Mouse (Mus musculus) retina, postnatal 7 days (tissue): ENCODE results near the gene Gm49336.

Source experiments
- DNase-seq: peaks from one replicate; pipeline ENCODE4 v3.0.0-alpha.2; 2012; ENCODE audit warnings: low read depth, low spot score

Gene Gm49336

DNA sequence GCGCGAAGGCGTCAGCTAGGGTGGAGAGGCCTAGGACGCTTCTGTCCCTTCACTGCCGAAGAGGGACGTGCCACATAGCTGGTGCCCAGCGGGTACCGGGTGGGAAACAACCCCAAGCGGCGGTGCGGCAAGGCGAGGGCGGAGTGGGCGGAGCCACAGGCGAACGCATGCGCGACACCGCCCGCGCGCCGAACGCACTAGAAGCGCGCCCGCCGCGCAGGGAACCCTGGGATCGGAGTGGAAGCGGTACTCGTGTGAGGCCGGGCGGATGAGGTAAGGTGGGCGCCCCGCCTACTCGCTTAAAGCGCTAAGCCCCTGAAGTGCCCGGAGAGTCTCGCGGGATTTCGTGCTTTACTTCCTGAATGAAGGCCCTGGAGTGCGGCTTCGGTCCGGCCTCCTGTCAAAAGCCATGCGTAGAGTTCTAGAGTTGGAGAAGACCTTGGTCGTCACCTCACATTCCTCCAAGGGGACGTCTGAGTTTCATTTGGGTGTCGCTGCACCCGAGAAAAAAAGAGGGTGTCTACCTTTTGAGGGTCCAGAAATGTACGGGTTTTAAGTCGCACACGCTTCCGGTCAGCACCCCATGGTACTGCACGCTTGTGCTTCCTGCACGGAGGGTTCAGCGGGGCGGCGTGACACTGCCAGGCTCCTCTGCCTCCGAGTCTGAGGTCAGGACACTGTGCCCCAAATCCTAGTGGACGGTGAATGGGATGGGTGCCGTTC lies at the start of gene Gm49336, which contains the start of gene Nupl1:
Gene Gm49336 (minus strand): TSS at position 227 of the 723 bp plus-strand sequence.
Gene Nupl1 (minus strand): TSS at position 151 of the 723 bp plus-strand sequence.
- peak; percentile 99 for DNase-seq

DNA sequence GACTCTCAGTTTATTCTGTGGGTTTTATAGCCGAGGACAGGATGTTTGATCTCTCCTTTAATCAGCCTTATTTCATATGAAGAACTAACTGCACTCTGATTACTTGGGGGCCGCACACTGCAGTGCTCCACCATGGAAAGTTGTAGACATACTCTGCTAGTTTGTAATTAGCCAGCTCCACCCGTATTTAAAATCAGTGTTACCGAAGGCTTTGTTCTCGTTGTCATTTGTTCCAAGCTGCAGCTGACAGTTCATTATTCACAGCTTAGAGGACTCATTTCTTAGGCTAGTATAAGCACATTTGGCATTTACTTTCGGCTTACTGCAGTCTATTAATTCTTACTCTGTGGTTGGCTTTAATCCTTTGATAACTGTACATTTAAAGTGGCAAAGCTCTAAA lies 49.7 kb upstream of the Gm49336 start:
- DNase-seq, result no peak

DNA sequence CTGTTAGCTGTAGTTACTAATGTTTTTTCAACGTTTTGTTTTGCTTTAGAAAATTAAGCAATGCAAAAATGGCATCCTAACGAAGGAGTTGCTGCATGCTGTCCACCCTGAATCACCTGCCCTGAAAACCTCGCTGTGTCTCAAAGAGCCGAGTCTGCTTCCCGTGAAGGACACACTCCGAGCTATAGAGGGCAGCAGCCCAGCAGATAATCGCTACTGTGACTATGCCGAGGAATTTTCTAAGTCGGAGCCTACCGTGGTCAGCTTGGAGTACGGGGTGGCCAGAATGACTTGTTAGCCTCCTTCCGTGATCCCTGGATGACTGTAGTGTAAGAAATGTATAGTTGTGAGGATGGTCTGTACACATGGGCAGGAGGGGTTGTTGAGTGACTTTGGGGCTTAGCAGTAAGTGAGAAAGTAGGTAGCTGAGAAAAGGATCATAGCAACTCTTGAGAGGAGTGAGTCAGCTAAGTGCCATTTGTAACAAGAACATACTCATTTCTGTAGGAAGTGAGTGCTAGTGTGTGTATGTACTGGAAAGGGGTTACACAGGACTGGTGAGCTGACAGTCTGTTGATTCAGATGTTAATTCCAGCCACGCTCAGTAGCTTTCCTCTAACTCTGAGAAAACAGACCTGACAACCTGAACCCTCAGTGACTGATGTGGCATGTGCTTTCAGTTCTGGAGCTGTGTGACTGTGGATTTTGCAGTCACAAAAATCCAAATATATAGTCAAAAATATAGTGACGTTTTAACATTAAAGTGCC lies 49.1 kb upstream of the Gm49336 start:
- peak; percentile 36 for DNase-seq

DNA sequence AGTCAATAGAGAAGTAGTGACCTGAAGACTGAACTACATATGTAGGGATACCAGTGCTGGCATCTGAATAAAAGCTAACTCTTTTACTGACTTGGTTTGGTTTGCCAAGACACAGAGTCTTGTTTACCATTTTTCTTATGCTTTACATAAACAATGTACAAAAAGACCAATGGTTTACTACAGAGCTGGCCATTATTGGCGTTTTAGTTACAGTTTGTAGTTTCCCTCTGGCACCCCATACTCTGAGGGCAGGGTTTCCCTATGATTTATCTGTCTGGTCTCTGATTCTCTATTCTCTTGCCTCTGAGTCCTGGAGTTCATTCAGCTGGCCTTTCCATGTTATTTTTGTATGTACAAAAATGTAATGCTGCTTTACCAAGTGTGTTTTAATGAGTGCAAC lies 44.2 kb upstream of the Gm49336 start:
- DNase-seq, result no peak

DNA sequence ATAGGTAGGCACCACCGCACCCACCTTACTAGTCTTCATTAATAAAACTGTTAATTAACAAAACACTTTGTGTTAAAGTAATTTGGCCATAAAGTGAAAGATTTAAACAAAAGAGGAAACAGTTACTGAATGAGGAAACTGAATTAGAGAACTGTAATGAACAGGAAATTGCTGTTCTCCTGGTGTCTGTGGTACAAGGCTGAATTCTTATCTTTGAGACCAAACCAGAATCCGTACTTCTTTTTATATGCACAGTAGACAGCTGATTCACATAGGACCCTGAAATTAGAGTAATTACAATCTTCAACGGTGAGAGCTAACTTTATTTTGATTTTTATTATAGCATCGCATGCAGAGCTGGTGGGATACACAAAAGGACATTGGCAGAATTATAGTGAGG lies 39.1 kb upstream of the Gm49336 start:
- no peak for DNase-seq

DNA sequence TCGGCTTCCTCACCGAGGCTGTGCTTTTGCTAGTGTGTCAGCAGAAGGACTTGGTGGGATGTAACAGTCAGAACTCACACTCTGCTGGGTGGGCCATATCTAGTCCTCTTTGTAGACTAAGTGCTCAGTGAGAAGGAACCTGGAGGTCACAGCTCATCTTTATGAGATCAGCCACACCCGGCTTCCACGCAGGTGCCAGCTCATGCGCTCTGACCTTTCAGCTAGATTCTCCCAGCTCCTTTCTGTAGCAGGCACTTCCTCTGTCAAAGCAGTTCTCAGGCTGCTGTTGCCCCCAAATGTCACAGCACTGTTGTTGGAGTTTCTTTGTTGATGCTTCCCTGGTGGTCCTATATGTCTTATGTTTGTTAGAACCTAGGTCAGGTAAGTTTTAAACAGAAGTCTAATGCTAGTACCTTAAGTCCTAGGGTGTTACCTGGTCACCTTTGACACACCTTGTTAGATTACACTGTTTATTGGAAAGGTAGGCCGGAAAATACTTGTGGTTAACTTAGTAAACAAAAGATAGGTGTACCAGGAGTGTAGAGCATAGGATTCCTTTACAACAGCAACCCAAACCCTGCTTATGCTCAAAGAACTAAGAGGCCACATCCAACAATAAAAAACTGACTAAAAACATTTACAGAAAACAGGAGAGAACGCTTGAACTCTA lies 35.0 kb upstream of the Gm49336 start:
- DNase-seq, result no peak

DNA sequence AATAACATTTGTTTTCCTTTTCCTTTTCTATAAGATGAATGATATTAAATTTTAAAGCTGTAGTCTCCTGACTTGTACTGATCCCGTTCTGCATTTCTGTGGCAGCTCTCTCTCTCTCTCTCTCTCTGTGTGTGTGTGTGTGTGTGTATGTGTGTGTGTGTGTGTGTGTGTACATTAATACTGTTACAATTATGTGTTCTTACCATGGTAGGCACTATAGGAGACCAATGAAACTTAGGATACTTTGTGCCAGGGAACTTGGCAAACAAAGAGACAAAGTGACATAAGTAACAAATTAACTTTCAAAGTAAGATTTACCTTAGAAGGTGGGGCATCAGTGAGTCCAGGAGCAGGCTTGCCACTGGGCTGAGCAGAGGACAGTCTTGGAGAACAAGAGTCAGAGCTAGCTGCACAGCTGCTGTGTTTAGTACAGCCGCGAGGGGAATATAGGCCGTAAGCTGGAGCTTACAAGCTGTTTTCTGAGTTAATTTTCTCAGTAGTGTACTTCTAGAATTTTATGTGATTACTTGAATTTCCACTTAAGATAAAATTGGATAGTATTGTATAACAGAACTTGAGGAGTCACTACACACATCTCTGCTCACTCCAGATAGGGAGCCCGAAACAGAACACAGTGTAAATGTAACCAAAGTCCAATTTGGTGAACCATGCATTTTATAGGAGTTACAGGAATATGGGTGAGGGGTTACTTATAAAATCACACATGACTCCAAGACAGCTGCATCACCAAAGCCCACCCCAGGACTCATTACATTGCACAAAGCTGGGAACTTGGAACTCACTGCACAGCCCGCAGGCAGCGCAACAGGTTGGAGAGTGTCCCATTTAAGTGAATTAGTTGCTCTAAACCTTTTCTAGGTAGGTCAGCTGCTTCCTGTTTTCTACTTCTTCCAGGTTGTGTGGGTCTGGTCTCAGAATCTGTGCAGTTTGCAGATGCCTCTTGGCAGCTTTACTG lies 24.3 kb upstream of the Gm49336 start:
- no peak for DNase-seq

DNA sequence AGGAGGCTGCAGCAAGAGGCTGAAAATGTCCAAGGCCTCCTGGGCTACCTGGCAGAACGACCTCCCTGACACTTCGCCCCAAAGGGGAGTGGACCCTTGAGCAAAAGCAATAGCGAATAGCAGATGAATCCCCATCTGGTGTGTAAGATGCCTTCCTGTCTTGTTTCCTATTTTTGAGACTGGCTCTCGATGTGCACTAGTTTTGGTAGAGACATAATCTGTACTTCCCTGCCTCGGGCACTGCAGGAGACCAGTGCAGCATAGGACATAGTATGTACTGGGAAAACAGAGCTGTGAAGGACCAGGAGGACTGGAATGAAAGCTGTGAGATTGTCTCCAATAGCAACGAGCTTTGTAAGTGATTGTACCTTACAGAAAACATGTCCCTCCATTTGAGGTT lies 22.0 kb upstream of the Gm49336 start:
- DNase-seq, result no peak

DNA sequence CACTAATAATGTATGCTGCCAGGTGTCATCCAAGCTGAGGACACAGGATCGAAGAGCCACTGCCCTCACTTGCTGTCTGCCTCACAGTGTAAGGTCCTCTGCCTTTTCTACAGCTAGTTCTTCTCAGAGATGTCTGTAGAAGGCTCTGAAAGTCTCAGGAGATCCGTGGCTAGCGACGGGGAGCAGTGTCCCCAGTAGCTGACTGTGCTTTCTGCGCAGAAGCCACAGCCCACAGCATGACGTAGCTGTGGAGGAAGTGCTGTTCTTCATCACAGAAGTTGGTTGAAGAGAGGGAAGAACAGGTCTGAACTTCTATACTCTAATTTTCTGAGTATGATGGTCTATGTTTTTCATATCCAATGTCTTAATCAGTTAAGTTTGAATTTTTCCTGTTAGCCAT lies 18.0 kb upstream of the Gm49336 start:
- no peak for DNase-seq

DNA sequence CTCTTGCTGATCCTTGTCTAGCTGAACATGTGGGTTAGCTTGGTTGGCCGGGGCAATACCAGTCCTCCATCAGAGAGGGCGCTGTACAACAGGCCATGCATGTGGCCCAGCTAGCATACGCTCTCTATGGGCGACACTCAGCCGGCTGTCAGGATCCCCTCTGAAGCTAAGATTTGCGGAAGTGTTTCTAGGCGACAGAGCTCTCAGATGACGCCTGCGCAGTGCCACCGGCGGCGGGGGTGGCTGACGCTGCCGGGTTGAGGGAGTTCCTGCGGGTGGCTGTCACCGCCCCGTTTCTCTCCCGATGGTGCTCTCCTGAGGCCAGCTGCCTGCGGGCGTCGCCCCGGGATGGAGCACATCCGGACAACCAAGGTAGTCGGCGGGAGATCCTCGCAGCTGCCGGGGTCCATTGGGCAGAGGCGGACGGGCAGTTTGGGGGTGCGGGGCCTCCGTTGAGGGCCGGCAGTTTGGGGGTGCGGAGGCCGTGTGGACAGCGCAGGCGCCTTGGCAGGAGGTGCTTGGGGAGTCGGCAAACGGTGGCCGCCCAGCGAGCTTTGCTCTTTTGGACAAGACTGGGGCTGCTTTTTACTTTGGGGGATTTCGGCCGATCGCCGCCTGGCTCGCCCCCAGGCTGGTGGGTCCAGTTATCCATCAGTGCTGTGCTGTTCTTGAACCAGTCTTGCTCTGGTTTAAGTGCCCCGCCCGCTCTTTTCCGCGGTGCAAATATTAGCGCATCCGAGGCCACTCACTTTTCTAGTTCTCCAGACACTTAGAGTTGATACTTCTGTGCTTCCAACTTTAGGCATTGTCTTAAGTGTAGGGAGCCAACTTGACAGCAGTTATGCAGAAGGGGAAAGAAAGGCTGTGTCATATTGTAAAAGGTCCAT lies 13.9 kb upstream of the Gm49336 start, which contains the start of gene Mtmr6:
Gene Mtmr6 (plus strand): TSS at position 239 of the 887 bp plus-strand sequence.
- DNase-seq, result peak; percentile 98

DNA sequence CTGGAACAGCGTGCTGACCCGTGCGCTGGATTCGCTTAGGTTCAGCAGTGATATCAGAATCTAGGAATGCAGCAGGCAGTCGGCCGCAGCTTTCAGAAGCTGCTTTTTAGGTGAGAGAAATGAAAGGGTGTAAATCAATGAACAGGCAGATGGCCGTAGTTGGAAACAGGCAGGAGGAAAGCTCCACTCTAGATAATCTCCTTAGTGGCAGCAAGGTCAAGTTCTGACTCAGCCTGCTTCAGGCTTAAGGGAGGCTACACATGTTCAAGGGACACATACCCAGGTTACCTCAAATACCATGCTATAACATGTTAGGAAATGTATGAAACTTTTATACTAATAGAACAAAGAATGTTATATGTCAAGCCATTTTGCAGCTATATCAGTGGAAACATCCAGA lies 11.0 kb upstream of the Gm49336 start:
- DNase-seq, result no peak

DNA sequence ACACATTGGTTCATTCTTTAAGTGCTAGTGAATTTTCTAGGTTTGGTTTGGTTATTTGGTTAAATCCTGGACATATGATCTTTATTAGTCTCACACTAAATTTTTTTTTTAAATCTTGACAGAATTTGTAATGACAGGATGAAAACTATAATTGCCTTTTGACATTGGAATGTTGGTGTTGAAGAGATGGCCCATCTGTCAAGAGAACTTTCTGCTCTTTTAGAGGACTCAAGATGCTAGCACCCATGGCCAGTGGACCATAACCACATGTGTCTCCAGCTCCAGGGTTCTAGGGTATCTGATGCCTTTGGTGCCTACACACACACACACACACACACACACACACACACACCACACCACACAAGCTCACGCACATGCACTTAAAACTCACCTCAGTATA lies 6.5 kb upstream of the Gm49336 start:
- DNase-seq, result no peak

DNA sequence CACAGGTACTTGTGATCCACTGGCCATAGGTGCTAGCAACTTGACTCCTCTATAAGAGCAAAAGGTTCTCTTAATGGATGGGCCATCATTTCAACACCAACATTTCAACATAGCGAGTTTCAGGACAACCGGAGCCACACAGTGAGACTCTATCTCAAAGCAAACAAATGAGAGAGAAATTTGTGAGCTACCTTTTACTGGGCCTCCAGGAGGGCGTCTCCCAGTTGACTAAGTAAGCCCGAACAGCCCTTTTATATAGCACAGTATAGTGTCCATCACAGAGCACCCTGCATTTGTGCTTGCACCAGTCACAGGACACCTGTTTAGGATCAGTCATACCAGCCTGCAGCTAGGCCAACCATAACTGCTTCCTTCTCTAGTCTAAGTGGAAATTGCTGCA lies 5.8 kb upstream of the Gm49336 start:
- DNase-seq, result no peak

DNA sequence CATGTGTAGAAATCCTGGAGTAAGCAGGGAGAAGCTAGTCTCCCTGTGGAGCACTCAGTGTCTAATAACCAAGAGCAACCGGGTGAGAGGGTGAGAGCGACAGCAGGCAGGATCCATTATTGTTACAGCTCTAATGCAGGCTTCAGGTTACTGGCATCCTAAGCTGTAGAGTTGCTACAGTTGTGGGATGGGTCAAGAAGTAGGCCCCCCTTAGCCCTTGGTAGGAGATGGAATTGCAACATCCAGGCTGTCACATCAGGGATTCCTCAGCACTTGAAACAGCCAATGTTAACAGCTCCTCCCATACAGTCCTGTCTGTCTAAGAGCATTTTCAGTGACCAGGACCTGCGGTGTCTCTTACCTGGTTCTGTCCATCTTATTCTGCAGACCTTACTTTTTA lies 5.0 kb upstream of the Gm49336 start:
- no peak for DNase-seq

DNA sequence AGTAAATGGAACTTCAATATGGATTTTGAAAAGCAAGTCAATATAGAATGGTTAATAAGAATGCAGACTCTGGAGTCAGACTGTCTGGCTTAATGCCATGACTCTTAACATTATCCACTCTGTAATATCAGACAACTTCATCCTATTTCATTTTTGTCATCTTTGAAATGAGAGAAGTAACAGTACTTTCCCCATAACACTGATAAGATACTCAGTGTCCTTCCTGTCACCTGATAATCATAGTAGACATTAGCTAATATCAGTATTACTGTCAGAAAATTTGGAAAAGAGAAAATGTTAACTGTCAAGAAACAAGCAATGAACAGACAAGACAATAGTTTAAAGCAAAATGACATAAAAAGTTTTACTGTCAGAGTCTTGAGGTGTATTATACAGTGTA lies 3.5 kb upstream of the Gm49336 start:
- DNase-seq, result no peak

DNA sequence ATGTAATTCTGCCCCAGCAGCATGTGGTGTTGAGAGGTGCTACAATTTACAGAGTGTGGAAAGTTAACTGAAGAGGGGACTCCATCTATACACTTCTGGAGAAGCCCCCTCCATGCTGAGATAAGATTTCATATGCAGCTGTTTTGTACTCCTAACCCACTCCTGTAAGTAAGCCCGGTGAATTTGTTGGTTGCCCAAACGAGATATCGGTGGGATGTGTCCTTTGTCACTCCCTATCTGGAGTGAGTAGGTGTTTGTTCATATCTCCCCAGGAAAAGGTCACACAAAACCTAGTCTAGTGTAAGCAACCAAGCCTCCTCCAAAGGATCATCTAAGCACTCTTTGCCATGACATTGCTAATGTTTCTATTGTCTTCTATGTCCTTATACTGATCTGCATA lies 2.2 kb upstream of the Gm49336 start:
- DNase-seq, result no peak

DNA sequence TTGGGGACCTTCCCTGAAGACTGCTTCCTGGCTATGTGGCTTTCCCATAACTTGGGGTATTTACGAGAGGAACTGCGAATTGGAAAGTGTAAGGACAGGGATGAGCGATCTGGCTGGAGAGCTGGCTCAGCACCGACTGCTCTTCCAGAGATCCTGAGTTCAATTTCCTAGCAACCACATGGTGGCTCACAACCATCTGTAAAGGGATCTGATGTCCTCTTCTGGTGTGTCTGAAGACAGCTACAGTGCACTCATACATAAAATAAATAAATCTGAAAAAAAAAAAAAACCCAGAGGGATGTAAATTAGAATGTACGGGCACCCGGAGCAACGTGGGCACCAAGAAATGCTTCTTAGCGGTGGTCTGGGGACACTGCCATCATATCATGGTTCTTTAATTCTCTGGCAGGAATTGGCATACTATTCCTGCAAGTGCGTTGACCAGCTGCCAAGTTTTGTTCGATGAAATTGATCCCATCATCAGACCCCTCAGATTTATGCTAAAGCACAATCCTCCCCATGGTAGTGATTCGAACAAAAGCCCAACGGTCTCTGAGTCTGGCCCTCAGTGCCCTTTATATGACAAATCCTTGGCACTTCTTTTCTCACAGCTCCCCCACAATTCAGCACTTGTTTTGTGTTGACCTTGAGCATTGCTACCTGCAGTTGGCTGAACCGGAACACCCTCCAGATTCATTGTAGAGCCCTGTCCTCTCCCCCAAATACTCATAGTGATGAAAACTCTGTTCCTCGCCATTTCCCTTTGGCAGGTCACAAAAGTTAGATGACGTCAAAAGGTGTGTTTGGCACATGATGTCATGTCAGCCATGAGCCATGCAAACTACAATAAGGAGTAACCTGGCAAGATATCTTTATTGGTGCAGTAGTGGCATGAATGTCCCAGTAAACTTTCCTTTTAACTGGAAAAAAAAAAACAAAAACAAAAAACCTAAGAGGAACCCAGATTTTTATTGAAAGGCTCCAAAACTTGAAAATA lies 995 bp upstream of the Gm49336 start:
- no peak for DNase-seq

DNA sequence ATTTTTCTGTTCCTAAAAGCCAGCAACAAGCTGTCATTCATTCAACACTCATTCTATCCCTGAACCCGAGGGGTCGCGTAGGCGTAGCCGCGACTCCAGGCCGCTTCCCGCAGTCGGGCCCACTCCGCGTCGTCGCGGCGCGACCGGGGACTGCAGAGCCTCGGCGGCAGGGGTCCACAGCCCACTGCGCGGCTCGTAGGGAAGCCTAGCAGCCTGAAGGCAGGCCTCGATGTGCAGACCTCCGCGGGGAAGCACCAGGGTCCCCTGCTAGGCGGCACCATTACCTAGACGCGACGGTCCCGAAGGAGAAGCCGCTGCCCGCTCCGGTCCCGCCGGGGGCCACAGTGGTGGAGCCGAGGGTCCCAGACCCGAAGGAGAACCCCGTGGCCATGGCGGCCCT lies 428 bp downstream of the Gm49336 start:
- DNase-seq, result no peak

DNA sequence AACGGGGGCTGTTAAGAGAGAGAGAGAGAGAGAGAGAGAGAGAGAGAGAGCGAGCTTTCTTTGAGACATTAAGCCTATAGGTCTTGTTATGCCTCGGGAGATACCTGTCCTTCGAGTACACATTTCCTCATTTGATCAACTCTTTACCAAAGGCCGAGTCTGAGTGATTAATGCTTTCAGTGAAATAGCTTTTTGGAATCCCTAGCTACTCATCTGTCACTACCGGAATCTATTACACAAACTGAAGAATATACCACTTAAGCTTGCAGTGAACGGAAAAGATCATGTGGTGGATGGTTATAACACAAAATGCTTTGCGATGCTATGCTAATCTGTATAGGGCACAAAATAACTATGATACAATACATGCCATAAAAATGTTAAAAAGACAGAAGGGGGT lies 941 bp downstream of the Gm49336 start:
- no peak for DNase-seq
